Mouse (Mus musculus): ENCODE measurements at regions not wholly inside any gene's neighbourhood (a gene's known extent, or its start where the extent isn't known, plus 50 kb on each side); places are given as distances from the start of the nearest gene placed in this dataset.

- no peaks in the 10 kb centered on the region for H3K27me3 ChIP-seq (ENCODE audit: control insufficient read depth, insufficient read depth, low read length)
- DNase-seq: no peak
- TF ChIP-seq POLR2A (IDR thresholded peaks at IDR 0.05; ENCODE audit: borderline replicate concordance, insufficient read depth, low read length) (no peak), CTCF (IDR thresholded peaks at IDR 0.05; ENCODE audit: borderline replicate concordance, insufficient read depth, low read depth, low read length) (no peak)
- H3K4me1 ChIP-seq (ENCODE audit: control insufficient read depth, insufficient read depth, low read length): no peaks in the 10 kb centered on the region
- no peak overlapping the region for H3K27ac ChIP-seq (ENCODE audit: insufficient read depth, low read length)
- no peak overlapping the region for H3K4me3 ChIP-seq (replicated peaks; ENCODE audit: insufficient read depth, low read depth, low read length)
Measured at GRCm38 (mm10) chr17:44438526-44438925, 250.1 kb downstream of the Clic5 start.

DNA sequence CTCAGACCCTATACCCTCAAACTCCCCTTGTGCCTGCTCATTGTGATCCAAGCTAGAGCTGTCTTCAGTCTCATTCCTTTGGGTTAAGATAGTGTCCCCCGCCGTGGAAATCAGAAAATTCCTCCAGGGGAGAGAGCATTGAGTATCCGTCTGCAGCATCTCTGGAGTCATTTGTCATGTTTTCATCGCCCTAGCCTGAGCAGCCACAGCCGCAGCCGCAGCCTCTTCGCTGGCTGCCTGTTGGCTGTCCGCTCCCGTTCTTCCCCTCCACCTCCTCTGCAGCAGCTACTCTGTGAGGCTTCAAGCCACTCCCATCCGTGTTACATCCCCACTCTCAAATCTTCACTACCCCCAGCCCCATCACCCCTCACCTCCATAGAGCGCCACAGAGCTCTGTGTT lies 255.1 kb downstream of the Clic5 start:
- Histone ChIP-seq H3K4me1 (ENCODE audit: control insufficient read depth, insufficient read depth, low read length) (no peaks in the 10 kb centered on the region), H3K27ac (ENCODE audit: insufficient read depth, low read length) (no peak overlapping the region), H3K27me3 (ENCODE audit: control insufficient read depth, insufficient read depth, low read length) (no peaks in the 10 kb centered on the region), H3K4me3 (replicated peaks; ENCODE audit: insufficient read depth, low read depth, low read length) (no peak overlapping the region)
- TF ChIP-seq POLR2A (IDR thresholded peaks at IDR 0.05; ENCODE audit: borderline replicate concordance, insufficient read depth, low read length) (no peak), CTCF (IDR thresholded peaks at IDR 0.05; ENCODE audit: borderline replicate concordance, insufficient read depth, low read depth, low read length) (no peak)
- no peak for DNase-seq
- 66% methylated on average over 11 of the region's 11 CpGs for WGBS

DNA sequence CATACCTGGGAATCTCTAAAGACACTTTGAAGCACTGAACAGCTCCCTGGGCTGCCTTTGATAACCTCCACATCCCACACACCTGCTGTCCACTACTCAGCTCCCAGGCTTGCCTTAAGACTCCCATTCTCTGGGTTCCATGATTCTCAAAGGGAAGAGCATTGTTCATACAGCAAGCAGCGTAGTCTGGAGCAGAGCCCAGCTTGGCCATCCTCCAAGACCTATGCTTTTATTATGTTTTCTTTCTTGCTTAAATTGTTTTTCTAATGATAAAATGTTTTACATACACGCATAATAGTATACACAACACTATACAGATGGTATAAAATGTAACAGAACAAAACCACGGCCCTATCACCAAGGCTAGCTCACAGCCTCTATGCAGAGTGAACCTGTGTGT lies 257.0 kb downstream of the Clic5 start:
- no peak overlapping the region for H3K4me3 ChIP-seq (replicated peaks; ENCODE audit: insufficient read depth, low read depth, low read length)
- no peak for DNase-seq
- 85% methylated on average over 3 of the region's 3 CpGs for WGBS
- no peak overlapping the region for H3K27ac ChIP-seq (ENCODE audit: insufficient read depth, low read length)
- TF ChIP-seq CTCF (IDR thresholded peaks at IDR 0.05; ENCODE audit: borderline replicate concordance, insufficient read depth, low read depth, low read length): no peak
- TF ChIP-seq POLR2A (IDR thresholded peaks at IDR 0.05; ENCODE audit: borderline replicate concordance, insufficient read depth, low read length): no peak
- H3K4me1 ChIP-seq (ENCODE audit: control insufficient read depth, insufficient read depth, low read length): no peaks in the 10 kb centered on the region
- no peaks in the 10 kb centered on the region for H3K27me3 ChIP-seq (ENCODE audit: control insufficient read depth, insufficient read depth, low read length)
